ENCODE assay signal across 8 mouse cellular contexts in genomic region chr5:134315623-134316350, GRCm38 (mm10). TPM values are rescaled to one million over a fixed set of nuclear protein-coding genes. Genes with fewer than 3 reads are reported as not detected.
DNase-seq lines count a peak whose midpoint lies in the region; ATAC-seq and TF ChIP-seq lines count a peak whose summit lies in the region.

No protein-coding gene starts in this region.

- peak overlapping the region; percentile 98 for H3K27ac ChIP-seq in cortical plate, adult 2 months (ENCODE audit: insufficient read depth, low read length)
- peak overlapping the region; percentile 100 for H3K27ac ChIP-seq in intestine, embryonic 14.5 days (ENCODE audit: low read depth)
- H3K27ac ChIP-seq in macrophage, result peak overlapping the region; percentile 90
- H3K27ac ChIP-seq in stomach, embryonic 14.5 days (ENCODE audit: low read length), result peak overlapping the region; percentile 100

- no peaks in the 10 kb centered on the region for H3K9me3 ChIP-seq in intestine, embryonic 14.5 days (ENCODE audit: control insufficient read depth, low read length)
- H3K9me3 ChIP-seq in stomach, embryonic 14.5 days (ENCODE audit: control insufficient read depth, low read depth, low read length), result no peaks in the 10 kb centered on the region

- H3K4me2 ChIP-seq in intestine, embryonic 14.5 days (ENCODE audit: low read length), result peak overlapping the region; percentile 94
- peak overlapping the region; percentile 47 for H3K4me2 ChIP-seq in stomach, embryonic 14.5 days (replicated peaks; ENCODE audit: low read depth, low read length)

- intact Hi-C loops in left cerebral cortex, postnatal 14 days (cut with DNase I), result no loop called here

- no peak for TF ChIP-seq CTCF in cortical plate, adult 2 months (IDR thresholded peaks at IDR 0.05; ENCODE audit: extremely low read depth, insufficient read depth, low read length)

- peaks cover 7% of the 10 kb centered on the region; the same call in 1 of the 2 replicates for H3K36me3 ChIP-seq in intestine, embryonic 14.5 days (ENCODE audit: control insufficient read depth, insufficient read depth, low read length)
- no peaks in the 10 kb centered on the region for H3K36me3 ChIP-seq in macrophage (ENCODE audit: inconsistent target)
- peaks cover 8% of the 10 kb centered on the region for H3K36me3 ChIP-seq in stomach, embryonic 14.5 days (ENCODE audit: control insufficient read depth, insufficient read depth, low read length)

- H3K79me2 ChIP-seq in macrophage (ENCODE audit: inconsistent target), result peaks cover 28% of the 10 kb centered on the region

- peak overlapping the region; percentile 100 for H3K9ac ChIP-seq in intestine, embryonic 14.5 days (ENCODE audit: low read length)
- H3K9ac ChIP-seq in stomach, embryonic 14.5 days (replicated peaks; ENCODE audit: low read depth, low read length), result peak overlapping the region; percentile 51; the same call in 1 of the 2 replicates

- TF ChIP-seq POLR2A in cortical plate, adult 2 months (IDR thresholded peaks at IDR 0.05; ENCODE audit: extremely low read depth, insufficient read depth, low read length), result no peak

- ATAC-seq in frontal cortex, adult (ENCODE audit: low TSS enrichment), result no peak
- no peak for ATAC-seq in intestine, embryonic 14.5 days (replicated peaks; ENCODE audit: low FRiP score, low TSS enrichment, low read depth)
- ATAC-seq in stomach, embryonic 14.5 days (ENCODE audit: insufficient number of reproducible peaks, insufficient read depth, low FRiP score, low read depth), result no peak

- WGBS in intestine, embryonic 14.5 days, result 1% methylated on average over 25 of the region's 25 CpGs
- 12% methylated on average over 25 of the region's 25 CpGs for WGBS in macrophage (ENCODE audit: missing documents)
- under 1% methylated on average over 25 of the region's 25 CpGs for WGBS in stomach, embryonic 14.5 days

- no peaks in the 10 kb centered on the region for H3K27me3 ChIP-seq in intestine, embryonic 14.5 days (replicated peaks; ENCODE audit: control insufficient read depth, insufficient read depth, low read length)
- H3K27me3 ChIP-seq in stomach, embryonic 14.5 days (ENCODE audit: control insufficient read depth, insufficient read depth, low read length), result no peaks in the 10 kb centered on the region

- peak; percentile 44 to 58 for DNase-seq in frontal cortex, postnatal 10 days (ENCODE audit: low spot score in 2 of 2)
- peak; percentile 41 to 71 for DNase-seq in gastrocnemius, postnatal 4 days (ENCODE audit: low spot score in 2 of 2)
- DNase-seq in intestine, embryonic 14.5 days (ENCODE audit: low spot score), result peak; percentile 86
- peak; percentile 60 to 61 for DNase-seq in left cerebral cortex, postnatal 14 days (ENCODE audit: low spot score in 2 of 2)

- peaks cover 1% of the 10 kb centered on the region; the same call in 1 of the 2 replicates for H3K4me1 ChIP-seq in cortical plate, adult 2 months (ENCODE audit: control insufficient read depth, insufficient read depth, low read length)
- H3K4me1 ChIP-seq in intestine, embryonic 14.5 days (replicated peaks; ENCODE audit: control insufficient read depth, insufficient read depth, low read length), result peaks cover 20% of the 10 kb centered on the region
- peaks cover 19% of the 10 kb centered on the region for H3K4me1 ChIP-seq in stomach, embryonic 14.5 days (ENCODE audit: control insufficient read depth, insufficient read depth, low read length)

- peak overlapping the region; percentile 100 for H3K4me3 ChIP-seq in cortical plate, adult 2 months (ENCODE audit: insufficient read depth, low read length)
- H3K4me3 ChIP-seq in intestine, embryonic 14.5 days (ENCODE audit: low read depth, low read length), result peak overlapping the region; percentile 98
- H3K4me3 ChIP-seq in macrophage (ENCODE audit: inconsistent target), result peak overlapping the region; percentile 61
- peak overlapping the region; percentile 93 for H3K4me3 ChIP-seq in stomach, embryonic 14.5 days (ENCODE audit: low read depth, low read length)

RNA-seq across cellular contexts. Expression of gene Gtf2i, which starts 1.2 kb away (rescaled TPM):
- 149 and 157 TPM in 2 replicates for polyA plus RNA-seq in cortical plate, adult 2 months (2012; rRNA removed)
- total RNA-seq in gastrocnemius, postnatal 4 days (2021), result 100 to 1,000 TPM; 167 to 182 TPM
- 145 and 157 TPM in 2 replicates for polyA plus RNA-seq in intestine, embryonic 14.5 days (2014; fragmentation: Nextera tagmentation; extraction: Ambion mirVana)
- total RNA-seq in left cerebral cortex, postnatal 14 days (2021), result 100 to 1,000 TPM; 205 to 240 TPM
- 100 to 1,000 TPM in 16 of 26 experiments, 10 to 100 TPM in 10; 11.2 to 249 (median 123) TPM for total RNA-seq in macrophage (2018; cell fraction: chromatin; rRNA removed)
- total RNA-seq in macrophage (2018; cell fraction: cytosol; rRNA removed), result 100 to 1,000 TPM in 8 of 26 experiments, 10 to 100 TPM in 18; 56.3 to 125 (median 90.3) TPM
- total RNA-seq in macrophage (2018; cell fraction: nucleus; rRNA removed), result 100 to 1,000 TPM in 7 of 26 experiments, 10 to 100 TPM in 19; 21.8 to 141 (median 69.2) TPM
- 75.2 to 106 TPM (median 87.7 TPM) in 3 replicates for polyA plus RNA-seq in macrophage (2018)
- 178 and 184 TPM in 2 replicates for polyA plus RNA-seq in stomach, embryonic 14.5 days (2014; fragmentation: Nextera tagmentation; extraction: Ambion mirVana)
